13 mouse cellular contexts compared by ENCODE assay signal in the genomic region with DNA sequence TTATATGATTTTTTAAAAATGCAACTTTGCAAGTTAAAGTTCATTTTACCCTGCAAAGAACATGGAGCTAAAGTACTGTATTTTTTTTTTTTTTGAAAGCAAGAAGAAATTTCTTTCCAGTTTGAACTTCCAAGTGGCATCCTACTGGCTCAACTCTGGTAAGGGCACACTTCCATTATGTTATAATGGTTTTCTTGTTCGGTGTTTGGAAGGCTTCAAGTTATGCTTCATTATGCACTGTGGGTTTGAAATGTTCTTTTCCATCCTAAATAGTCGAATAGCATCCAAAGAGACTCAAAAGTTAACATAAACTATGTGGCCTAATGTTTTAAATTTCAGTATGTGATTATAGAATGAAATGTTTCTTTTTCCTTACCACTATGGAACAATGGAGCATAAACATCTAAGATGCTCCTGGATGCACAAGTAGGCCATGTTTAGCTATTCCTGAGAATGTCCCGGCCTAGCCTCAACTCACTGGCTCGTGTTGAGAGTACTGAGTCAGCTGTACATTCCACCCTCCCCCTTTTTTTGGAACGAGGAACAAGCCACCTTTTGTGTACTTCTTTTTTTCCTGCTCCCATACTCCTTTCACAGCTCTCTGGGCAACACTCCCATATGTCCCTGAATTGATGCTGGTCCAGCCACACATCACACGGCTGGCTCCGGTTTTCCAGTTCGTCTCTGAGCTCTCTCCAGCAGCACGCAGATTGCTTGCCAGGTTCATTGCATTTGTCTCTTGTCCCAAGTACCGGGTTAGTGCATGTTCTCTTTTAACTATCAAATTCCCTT. TPM values are rescaled to one million over a fixed set of nuclear protein-coding genes. Genes with fewer than 3 reads are reported as not detected.
DNase-seq lines count a peak whose midpoint lies in the region; ATAC-seq lines count a peak whose summit lies in the region.
"Had no signal": no experiment of that assay in that cellular context is flagged by ENCODE, and none has a peak within 500 bp of the region (broad histone marks: within the 10 kb centered on the region; RNA-seq: fewer than 3 reads in every experiment).

No protein-coding gene starts in this region.

- no peak overlapping the region for H3K9ac ChIP-seq in hindbrain, embryonic 15.5 days
- no peak overlapping the region for H3K9ac ChIP-seq in hindbrain, embryonic 11.5 days (ENCODE audit: low read depth, low read length)

- no peaks in the 10 kb centered on the region for H3K36me3 ChIP-seq in hindbrain, embryonic 15.5 days
- no peaks in the 10 kb centered on the region for H3K36me3 ChIP-seq in hindbrain, embryonic 11.5 days (ENCODE audit: control insufficient read depth, insufficient read depth, low read length)

- no peak overlapping the region for H3K4me2 ChIP-seq in hindbrain, embryonic 15.5 days
- no peak overlapping the region for H3K4me2 ChIP-seq in hindbrain, embryonic 11.5 days (replicated peaks; ENCODE audit: low read depth, low read length)

- H3K27me3 ChIP-seq in hindbrain, embryonic 15.5 days, result no peaks in the 10 kb centered on the region
- H3K27me3 ChIP-seq in hindbrain, embryonic 11.5 days (ENCODE audit: control insufficient read depth, insufficient read depth, low read length), result no peaks in the 10 kb centered on the region

- 69% methylated on average over 10 of the region's 10 CpGs for WGBS in hindbrain, embryonic 15.5 days
- WGBS in hindbrain, embryonic 11.5 days, result 87% methylated on average over 10 of the region's 10 CpGs

- no peak for DNase-seq in hindbrain, embryonic 11.5 days (ENCODE audit: low spot score)
- DNase-seq in frontal cortex, adult 2 months (ENCODE audit: extremely low spot score in 1 of 2, low spot score in 1 of 2), result peak; percentile 9 to 53
- DNase-seq in layer of hippocampus, postnatal 36 days, result peak; percentile 36 to 45
- DNase-seq in right cerebral cortex, postnatal 14 days, result peak; percentile 16
- no peak for DNase-seq in lung, postnatal 25 days (ENCODE audit: low spot score)
- no peak for DNase-seq in adipocyte (ENCODE audit: low spot score)
- DNase-seq in kidney, postnatal 36 days, result no peak

- H3K4me1 ChIP-seq in hindbrain, embryonic 15.5 days (replicated peaks), result no peaks in the 10 kb centered on the region
- H3K4me1 ChIP-seq in hindbrain, embryonic 11.5 days (replicated peaks; ENCODE audit: control insufficient read depth, insufficient read depth, low read length), result no peaks in the 10 kb centered on the region

- H3K9me3 ChIP-seq in hindbrain, embryonic 15.5 days, result no peaks in the 10 kb centered on the region
- no peaks in the 10 kb centered on the region for H3K9me3 ChIP-seq in hindbrain, embryonic 11.5 days (ENCODE audit: control insufficient read depth, low read length)

- H3K27ac ChIP-seq in hindbrain, embryonic 15.5 days (replicated peaks), result no peak overlapping the region; the same call in 1 of the 2 replicates
- no peak overlapping the region for H3K27ac ChIP-seq in hindbrain, embryonic 11.5 days (ENCODE audit: low read depth, low read length)

- ATAC-seq in hindbrain, embryonic 15.5 days (ENCODE audit: low FRiP score, low read depth), result peak; percentile 96
- no peak for ATAC-seq in hindbrain, embryonic 11.5 days (ENCODE audit: low FRiP score)

- no peak overlapping the region for H3K4me3 ChIP-seq in hindbrain, embryonic 15.5 days
- H3K4me3 ChIP-seq in hindbrain, embryonic 11.5 days (ENCODE audit: low read depth, low read length), result no peak overlapping the region

RNA-seq across cellular contexts. Expression of a gene that starts 31.7 kb away (rescaled TPM):
- 4.1 and 4.8 TPM in 2 replicates for polyA plus RNA-seq in hindbrain, embryonic 15.5 days (2015; fragmentation: Nextera tagmentation; extraction: Ambion mirVana)
- polyA plus RNA-seq in hindbrain, embryonic 11.5 days (2014; fragmentation: Nextera tagmentation; extraction: Ambion mirVana), result 0.56 and 0.81 TPM in 2 replicates
- 6.0 and 8.0 TPM in 2 replicates for polyA plus RNA-seq in frontal cortex, adult 2 months (2012; rRNA removed)
- total RNA-seq in layer of hippocampus, postnatal 36 days (2021), result 10 to 100 TPM; 43.7 to 45.1 TPM
- total RNA-seq: ES-E14; heart, adult 8-10 months had no signal
- polyA plus RNA-seq: kidney, embryonic 16.5 days; liver, embryonic 16.5 days; spleen, adult 2 months had no signal

Comparison
In these comparisons a context has a peak if more than half of its experiments do, and no peak if none do; other contexts are left out.
1. DNase-seq: peak in frontal cortex, adult 2 months (2 of 2), layer of hippocampus, postnatal 36 days (2 of 2) and right cerebral cortex, postnatal 14 days (single experiment); none in hindbrain, embryonic 11.5 days (single experiment), lung, postnatal 25 days (single experiment), adipocyte (single experiment) and kidney, postnatal 36 days (0 of 2).